Mouse (Mus musculus): ENCODE data around the gene Kif1c. TPM values are rescaled to one million over a fixed set of nuclear protein-coding genes. Genes with fewer than 3 reads are reported as not detected.

The Kif1c gene
- polyA plus RNA-seq, 1 experiment from 2014 or later = 7.1 TPM

- Histone ChIP-seq H3K4me3 (ENCODE audit: low read depth, low read length) (peak overlapping the region; percentile 93), H3K4me1 (ENCODE audit: control insufficient read depth, insufficient read depth, low read length) (peaks cover 15% of the 10 kb centered on the region), H3K27ac (ENCODE audit: low read depth, low read length) (no peak overlapping the region), H3K9me3 (ENCODE audit: control insufficient read depth, low read length) (no peaks in the 10 kb centered on the region), H3K4me2 (peak overlapping the region; percentile 78), H3K27me3 (ENCODE audit: control insufficient read depth, insufficient read depth, low read length) (no peaks in the 10 kb centered on the region), H3K9ac (ENCODE audit: low read length) (peak overlapping the region; percentile 92), H3K36me3 (ENCODE audit: control insufficient read depth, insufficient read depth, low read length) (peaks cover 5% of the 10 kb centered on the region; the same call in 1 of the 2 replicates)
- no peak for ATAC-seq (ENCODE audit: low FRiP score)
- no peak for DNase-seq (ENCODE audit: low spot score, missing footprints)
- 16% methylated on average over 10 of the region's 10 CpGs for WGBS
Measured at GRCm38 (mm10) chr11:70701221-70701955, 1.0 kb downstream of the Kif1c start.

GRCm38 (mm10) chr11:70701984-70702733 is 1.8 kb downstream of the Kif1c start:
- Histone ChIP-seq H3K4me1 (ENCODE audit: control insufficient read depth, insufficient read depth, low read length) (peaks cover 15% of the 10 kb centered on the region), H3K4me3 (ENCODE audit: low read depth, low read length) (no peak overlapping the region), H3K27me3 (ENCODE audit: control insufficient read depth, insufficient read depth, low read length) (no peaks in the 10 kb centered on the region), H3K9me3 (ENCODE audit: control insufficient read depth, low read length) (no peaks in the 10 kb centered on the region), H3K4me2 (no peak overlapping the region; the same call in 1 of the 2 replicates), H3K9ac (ENCODE audit: low read length) (peak overlapping the region; percentile 3; the same call in 1 of the 2 replicates), H3K27ac (ENCODE audit: low read depth, low read length) (no peak overlapping the region), H3K36me3 (ENCODE audit: control insufficient read depth, insufficient read depth, low read length) (peaks cover 8% of the 10 kb centered on the region; the same call in 1 of the 2 replicates)
- no peak for ATAC-seq (ENCODE audit: low FRiP score)
- no peak for DNase-seq (ENCODE audit: low spot score, missing footprints)
- 78% methylated on average over 6 of the region's 6 CpGs for WGBS

GRCm38 (mm10) chr11:70702781-70703180 is 2.4 kb downstream of the Kif1c start:
- Histone ChIP-seq H3K4me1 (ENCODE audit: control insufficient read depth, insufficient read depth, low read length) (peaks cover 15% of the 10 kb centered on the region), H3K9ac (ENCODE audit: low read length) (peak overlapping the region; percentile 3; the same call in 1 of the 2 replicates), H3K4me2 (no peak overlapping the region), H3K9me3 (ENCODE audit: control insufficient read depth, low read length) (no peaks in the 10 kb centered on the region), H3K27ac (ENCODE audit: low read depth, low read length) (no peak overlapping the region), H3K36me3 (ENCODE audit: control insufficient read depth, insufficient read depth, low read length) (peaks cover 10% of the 10 kb centered on the region; the same call in 1 of the 2 replicates), H3K27me3 (ENCODE audit: control insufficient read depth, insufficient read depth, low read length) (no peaks in the 10 kb centered on the region), H3K4me3 (ENCODE audit: low read depth, low read length) (no peak overlapping the region)
- 86% methylated on average over 6 of the region's 6 CpGs for WGBS
- DNase-seq (ENCODE audit: low spot score, missing footprints) (no peak), ATAC-seq (ENCODE audit: low FRiP score) (no peak)

GRCm38 (mm10) chr11:70706127-70706526 is 5.8 kb downstream of the Kif1c start:
- H3K27me3 ChIP-seq (ENCODE audit: control insufficient read depth, insufficient read depth, low read length) = no peaks in the 10 kb centered on the region
- peaks cover 10% of the 10 kb centered on the region for H3K36me3 ChIP-seq (ENCODE audit: control insufficient read depth, insufficient read depth, low read length)
- no peak overlapping the region for H3K4me3 ChIP-seq (ENCODE audit: low read depth, low read length)
- 86% methylated on average over 3 of the region's 3 CpGs for WGBS
- H3K4me2 ChIP-seq = no peak overlapping the region
- no peak overlapping the region for H3K9ac ChIP-seq (ENCODE audit: low read length)
- peaks cover 10% of the 10 kb centered on the region for H3K4me1 ChIP-seq (ENCODE audit: control insufficient read depth, insufficient read depth, low read length)
- ATAC-seq (ENCODE audit: low FRiP score) = no peak
- H3K9me3 ChIP-seq (ENCODE audit: control insufficient read depth, low read length) = no peaks in the 10 kb centered on the region
- no peak overlapping the region for H3K27ac ChIP-seq (ENCODE audit: low read depth, low read length)
- DNase-seq (ENCODE audit: low spot score, missing footprints) = no peak

- no peaks in the 10 kb centered on the region for H3K9me3 ChIP-seq (ENCODE audit: control insufficient read depth, low read length)
- no peak overlapping the region for H3K4me3 ChIP-seq (ENCODE audit: low read depth, low read length)
- no peak overlapping the region for H3K9ac ChIP-seq (ENCODE audit: low read length)
- no peak overlapping the region for H3K27ac ChIP-seq (ENCODE audit: low read depth, low read length)
- H3K36me3 ChIP-seq (ENCODE audit: control insufficient read depth, insufficient read depth, low read length) = peaks cover 7% of the 10 kb centered on the region
- ATAC-seq (ENCODE audit: low FRiP score) (no peak), DNase-seq (ENCODE audit: low spot score, missing footprints) (no peak)
- H3K4me1 ChIP-seq (ENCODE audit: control insufficient read depth, insufficient read depth, low read length) = no peaks in the 10 kb centered on the region
- no peak overlapping the region for H3K4me2 ChIP-seq
- no peaks in the 10 kb centered on the region for H3K27me3 ChIP-seq (ENCODE audit: control insufficient read depth, insufficient read depth, low read length)
- 95% methylated on average over 10 of the region's 10 CpGs for WGBS
Measured at GRCm38 (mm10) chr11:70711026-70711425, 10.7 kb downstream of the Kif1c start.

GRCm38 (mm10) chr11:70713222-70713621 is 12.9 kb downstream of the Kif1c start:
- H3K9ac ChIP-seq (ENCODE audit: low read length) = no peak overlapping the region
- no peak for ATAC-seq (ENCODE audit: low FRiP score)
- peaks cover 4% of the 10 kb centered on the region for H3K36me3 ChIP-seq (ENCODE audit: control insufficient read depth, insufficient read depth, low read length)
- no peaks in the 10 kb centered on the region for H3K27me3 ChIP-seq (ENCODE audit: control insufficient read depth, insufficient read depth, low read length)
- H3K9me3 ChIP-seq (ENCODE audit: control insufficient read depth, low read length) = no peaks in the 10 kb centered on the region
- H3K27ac ChIP-seq (ENCODE audit: low read depth, low read length) = no peak overlapping the region
- H3K4me1 ChIP-seq (ENCODE audit: control insufficient read depth, insufficient read depth, low read length) = no peaks in the 10 kb centered on the region
- WGBS = 92% methylated on average over 6 of the region's 6 CpGs
- H3K4me3 ChIP-seq (ENCODE audit: low read depth, low read length) = no peak overlapping the region
- no peak overlapping the region for H3K4me2 ChIP-seq
- DNase-seq (ENCODE audit: low spot score, missing footprints) = no peak

- Histone ChIP-seq H3K4me3 (ENCODE audit: low read depth, low read length) (no peak overlapping the region), H3K27me3 (ENCODE audit: control insufficient read depth, insufficient read depth, low read length) (no peaks in the 10 kb centered on the region), H3K4me2 (no peak overlapping the region), H3K9me3 (ENCODE audit: control insufficient read depth, low read length) (no peaks in the 10 kb centered on the region), H3K9ac (ENCODE audit: low read length) (no peak overlapping the region), H3K27ac (ENCODE audit: low read depth, low read length) (no peak overlapping the region), H3K36me3 (ENCODE audit: control insufficient read depth, insufficient read depth, low read length) (peaks cover 4% of the 10 kb centered on the region), H3K4me1 (ENCODE audit: control insufficient read depth, insufficient read depth, low read length) (no peaks in the 10 kb centered on the region)
- ATAC-seq (ENCODE audit: low FRiP score) (no peak), DNase-seq (ENCODE audit: low spot score, missing footprints) (no peak)
- WGBS = 83% methylated on average over 6 of the region's 6 CpGs
Measured at GRCm38 (mm10) chr11:70715832-70716231, 15.5 kb downstream of the Kif1c start.

GRCm38 (mm10) chr11:70718481-70718880 is 18.1 kb downstream of the Kif1c start:
- WGBS = 81% methylated on average over 5 of the region's 5 CpGs
- no peak for DNase-seq (ENCODE audit: low spot score, missing footprints)
- no peak for ATAC-seq (ENCODE audit: low FRiP score)
- Histone ChIP-seq H3K4me3 (ENCODE audit: low read depth, low read length) (no peak overlapping the region), H3K4me1 (ENCODE audit: control insufficient read depth, insufficient read depth, low read length) (no peaks in the 10 kb centered on the region), H3K9ac (ENCODE audit: low read length) (no peak overlapping the region), H3K36me3 (ENCODE audit: control insufficient read depth, insufficient read depth, low read length) (peaks cover 7% of the 10 kb centered on the region), H3K9me3 (ENCODE audit: control insufficient read depth, low read length) (no peaks in the 10 kb centered on the region), H3K27ac (ENCODE audit: low read depth, low read length) (no peak overlapping the region), H3K27me3 (ENCODE audit: control insufficient read depth, insufficient read depth, low read length) (no peaks in the 10 kb centered on the region), H3K4me2 (no peak overlapping the region)

GRCm38 (mm10) chr11:70720567-70720966 is 20.2 kb downstream of the Kif1c start:
- 97% methylated on average over 3 of the region's 3 CpGs for WGBS
- peaks cover 19% of the 10 kb centered on the region for H3K36me3 ChIP-seq (ENCODE audit: control insufficient read depth, insufficient read depth, low read length)
- H3K4me2 ChIP-seq = no peak overlapping the region
- H3K27me3 ChIP-seq (ENCODE audit: control insufficient read depth, insufficient read depth, low read length) = no peaks in the 10 kb centered on the region
- no peak overlapping the region for H3K4me3 ChIP-seq (ENCODE audit: low read depth, low read length)
- DNase-seq (ENCODE audit: low spot score, missing footprints) = no peak
- H3K27ac ChIP-seq (ENCODE audit: low read depth, low read length) = no peak overlapping the region
- ATAC-seq (ENCODE audit: low FRiP score) = no peak
- H3K4me1 ChIP-seq (ENCODE audit: control insufficient read depth, insufficient read depth, low read length) = no peaks in the 10 kb centered on the region
- no peaks in the 10 kb centered on the region for H3K9me3 ChIP-seq (ENCODE audit: control insufficient read depth, low read length)
- H3K9ac ChIP-seq (ENCODE audit: low read length) = no peak overlapping the region
